Mouse (Mus musculus): ENCODE measurements around the gene Rps6ka5. TPM values are rescaled to one million over a fixed set of nuclear protein-coding genes. Genes with fewer than 3 reads are reported as not detected.

Rps6ka5 gene
- polyA plus RNA-seq, 1 experiment, result 5.6 TPM

DNA sequence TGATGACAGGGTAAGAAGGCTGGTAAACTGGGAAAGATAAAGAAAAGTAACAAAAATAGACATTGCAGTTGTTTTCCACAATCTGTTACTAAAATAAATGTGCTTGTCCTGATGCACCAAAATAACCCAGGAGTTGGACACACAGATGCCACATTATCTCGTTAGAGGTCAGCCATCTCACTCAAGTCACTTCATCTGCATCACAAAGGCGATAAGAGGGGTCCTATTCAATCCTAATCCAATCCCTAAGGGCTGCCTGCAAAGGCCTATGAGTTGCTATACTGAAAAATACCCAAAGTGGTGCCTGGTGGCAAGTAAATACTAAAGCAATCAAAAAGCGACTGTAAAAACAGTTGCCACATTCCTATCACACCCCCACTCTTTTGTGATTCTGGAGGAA, 90.0 kb downstream of the Rps6ka5 start:
- no peak for TF ChIP-seq GATA1 (IDR thresholded peaks at IDR 0.05; ENCODE audit: low read length)

DNA sequence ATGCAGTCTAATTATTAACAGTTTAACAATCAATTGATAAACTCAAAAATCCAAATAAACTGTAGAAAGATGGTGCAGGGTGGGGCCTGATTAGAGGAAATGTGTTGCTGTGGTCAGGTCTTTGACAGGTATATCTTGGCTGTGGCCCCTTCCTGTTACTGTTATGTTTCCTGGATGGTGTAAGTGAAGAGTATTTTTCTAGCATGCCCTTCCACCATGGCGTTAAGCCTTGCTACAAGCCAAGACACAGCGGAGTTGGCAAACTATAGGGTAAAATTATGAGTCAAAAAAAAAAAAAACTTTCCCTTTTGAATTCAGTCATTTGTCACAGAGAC, 90.5 kb downstream of the Rps6ka5 start:
- no peak for TF ChIP-seq GATA1 (IDR thresholded peaks at IDR 0.05; ENCODE audit: low read length)

DNA sequence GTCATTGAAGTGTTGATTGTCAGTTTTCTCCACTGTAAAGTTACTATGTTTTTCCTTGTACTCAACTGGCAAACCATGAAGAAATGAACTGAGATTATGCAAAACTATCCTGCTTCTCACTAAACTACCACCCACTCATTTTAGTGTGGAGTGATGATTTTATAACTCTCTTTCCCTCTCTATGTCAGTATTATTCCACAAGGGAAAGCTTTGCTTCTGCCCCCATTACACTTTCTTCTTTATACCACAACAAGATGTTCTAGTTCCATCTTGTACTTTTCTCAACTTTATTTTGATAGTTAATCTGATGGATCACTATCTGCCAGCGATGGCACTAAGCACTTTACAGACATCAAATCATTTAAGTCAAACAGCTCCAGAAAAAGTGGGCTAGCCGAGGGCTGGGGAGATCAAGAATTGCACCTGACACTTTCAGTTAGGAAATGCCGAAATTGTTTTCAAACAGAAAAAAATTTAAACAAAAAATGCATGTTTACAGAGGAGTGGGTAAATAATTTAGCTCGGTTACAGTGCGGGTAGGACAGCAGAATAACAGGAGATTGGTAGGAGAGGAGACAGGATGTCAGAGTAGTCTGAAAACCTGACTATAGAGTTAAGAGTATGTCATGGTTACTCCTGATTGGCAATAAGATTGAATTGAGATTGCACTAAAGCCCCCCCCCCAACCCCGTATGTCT, 91.0 kb downstream of the Rps6ka5 start:
- TF ChIP-seq GATA1 (IDR thresholded peaks at IDR 0.05; ENCODE audit: low read length), result no peak

DNA sequence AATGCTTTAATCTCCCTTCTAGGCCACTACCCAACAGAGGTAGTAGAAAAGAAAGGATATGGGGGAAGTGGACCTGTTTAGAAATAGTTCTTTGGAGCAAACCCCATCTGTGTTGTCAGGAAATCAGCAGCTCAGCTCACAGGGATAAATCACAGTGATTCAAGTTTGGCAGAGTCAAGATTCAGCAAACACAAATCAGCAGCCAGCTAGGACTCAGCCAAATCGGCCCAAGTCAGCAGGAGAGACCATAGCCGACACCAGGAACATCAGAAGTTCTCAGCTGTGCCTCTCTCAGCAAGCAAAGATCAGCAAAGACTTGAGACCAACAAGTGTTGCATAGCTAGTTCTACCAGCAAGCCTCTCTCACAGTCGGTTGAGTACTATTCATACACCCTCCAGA, 93.6 kb downstream of the Rps6ka5 start:
- TF ChIP-seq GATA1 (IDR thresholded peaks at IDR 0.05; ENCODE audit: low read length), result no peak

DNA sequence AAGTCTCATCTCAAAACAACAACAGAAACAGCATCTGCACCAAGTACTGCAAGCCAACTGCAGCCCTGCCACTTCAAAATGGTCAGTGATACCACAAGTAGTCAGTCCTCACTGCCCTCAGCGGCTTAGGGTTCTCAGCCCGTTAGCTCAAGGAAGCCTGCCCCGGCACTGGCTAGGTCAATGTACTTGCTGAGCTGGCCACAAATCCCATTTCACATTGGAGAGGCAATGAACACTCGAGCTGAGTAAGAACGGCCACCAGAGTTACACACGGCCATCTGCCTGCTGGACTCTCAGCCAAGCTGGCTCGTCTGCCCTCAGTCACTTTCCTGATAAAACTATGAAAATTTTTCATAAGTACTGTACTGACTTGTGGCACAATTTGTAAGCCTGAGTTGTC, 95.5 kb downstream of the Rps6ka5 start:
- TF ChIP-seq GATA1 (IDR thresholded peaks at IDR 0.05; ENCODE audit: low read length), result no peak

DNA sequence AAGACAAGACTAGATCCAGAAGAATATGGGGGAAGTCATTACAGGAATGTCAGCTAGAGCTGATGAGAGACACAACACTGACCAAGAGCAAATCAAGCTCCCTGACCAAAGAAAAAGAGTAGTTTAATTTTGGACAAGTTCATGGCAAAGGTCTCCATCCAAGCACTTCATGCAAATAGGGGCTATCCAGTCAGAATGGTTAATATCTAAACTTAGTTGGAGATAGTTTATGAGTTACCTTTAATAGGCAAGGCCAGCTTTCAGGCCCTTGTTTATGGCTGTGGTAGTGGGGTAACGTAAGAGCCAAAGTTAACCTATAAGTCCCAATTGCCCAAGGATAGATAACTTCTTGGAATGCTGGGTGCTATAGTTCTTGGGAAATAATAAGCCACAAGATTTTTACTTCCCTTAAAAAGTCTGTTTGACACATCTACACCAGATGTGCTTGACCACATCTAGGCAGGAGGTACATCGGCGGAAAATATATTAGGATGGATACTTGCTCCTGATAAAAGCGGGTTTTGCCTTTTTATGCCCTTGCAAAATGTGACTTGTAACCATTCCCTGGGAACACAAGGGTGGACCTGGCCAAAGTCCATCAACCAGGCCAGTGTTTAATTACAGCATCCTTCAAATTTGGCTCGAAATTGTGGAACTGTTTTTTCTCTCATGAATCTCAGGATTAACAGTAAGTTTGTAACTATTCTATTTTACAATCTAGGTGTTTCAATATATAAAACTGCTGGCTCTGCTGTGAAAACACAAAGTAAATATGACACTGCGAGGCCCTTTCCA, 97.5 kb downstream of the Rps6ka5 start:
- TF ChIP-seq GATA1 (IDR thresholded peaks at IDR 0.05; ENCODE audit: low read length), result no peak

DNA sequence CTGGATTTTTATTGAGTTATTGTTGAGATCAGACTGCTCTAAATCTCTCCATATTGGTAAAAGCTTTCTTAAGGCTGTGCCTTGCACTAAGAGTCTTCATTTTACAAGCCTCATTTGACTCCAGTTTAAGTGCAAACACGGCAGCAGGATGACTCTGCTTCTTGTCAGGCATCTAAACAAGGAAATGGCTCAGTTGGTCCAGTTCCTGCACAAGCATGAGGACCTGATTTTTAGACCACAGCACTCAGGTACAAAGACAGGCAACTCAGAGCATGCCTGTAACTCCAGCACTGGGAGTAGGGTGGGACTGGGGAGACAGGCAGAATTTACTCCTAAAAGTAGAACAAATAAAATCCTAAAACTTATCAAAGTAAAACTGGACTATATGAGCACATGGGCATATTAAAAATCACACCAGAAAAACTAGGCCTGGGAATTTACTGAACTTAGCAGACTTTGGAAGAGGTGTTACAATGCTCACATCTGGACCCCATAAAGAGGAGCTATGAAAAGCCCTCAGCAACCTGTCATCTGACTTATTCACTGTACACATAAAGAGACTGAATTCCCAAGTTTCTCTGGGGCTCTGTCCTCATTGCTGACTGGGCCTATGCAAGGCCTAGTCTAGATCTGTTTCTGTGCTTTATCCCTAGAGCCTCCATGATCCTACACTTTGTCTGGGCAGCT, 99.6 kb downstream of the Rps6ka5 start:
- no peak for TF ChIP-seq GATA1 (IDR thresholded peaks at IDR 0.05; ENCODE audit: low read length)

DNA sequence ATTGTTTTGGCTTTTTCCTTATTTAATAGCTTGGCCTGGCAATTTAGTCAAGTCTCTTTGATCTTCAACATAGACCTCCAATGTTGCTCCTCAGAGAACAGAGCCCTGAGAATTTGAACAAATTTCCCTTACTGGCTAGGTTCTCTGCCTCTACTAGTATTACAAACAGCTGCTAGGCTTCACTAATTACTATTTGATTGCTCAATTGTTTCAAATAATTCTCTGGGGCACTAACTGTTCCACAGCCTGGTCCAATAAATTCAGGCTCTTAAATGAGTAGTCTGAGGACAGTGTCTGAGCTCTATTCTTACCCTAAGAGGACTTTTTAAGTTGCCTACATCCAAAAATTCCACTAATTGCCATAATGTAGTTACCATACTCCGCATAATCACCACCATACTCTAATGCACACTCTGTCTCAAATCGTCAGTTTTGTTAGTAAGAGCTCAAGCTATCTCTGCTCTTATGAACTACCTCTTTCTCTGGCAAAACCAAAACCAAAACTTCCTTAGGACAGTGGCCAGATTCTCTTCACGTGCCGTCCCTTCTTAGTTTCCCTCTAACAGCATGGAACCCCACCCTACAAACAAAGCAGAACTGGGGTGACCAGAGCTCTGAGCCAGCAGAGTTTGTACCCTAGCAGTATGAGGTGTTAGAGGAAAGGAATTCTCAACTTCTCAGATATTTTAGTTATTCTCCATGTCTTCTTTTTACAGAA, 100.4 kb downstream of the Rps6ka5 start:
- no peak for TF ChIP-seq GATA1 (IDR thresholded peaks at IDR 0.05; ENCODE audit: low read length)

DNA sequence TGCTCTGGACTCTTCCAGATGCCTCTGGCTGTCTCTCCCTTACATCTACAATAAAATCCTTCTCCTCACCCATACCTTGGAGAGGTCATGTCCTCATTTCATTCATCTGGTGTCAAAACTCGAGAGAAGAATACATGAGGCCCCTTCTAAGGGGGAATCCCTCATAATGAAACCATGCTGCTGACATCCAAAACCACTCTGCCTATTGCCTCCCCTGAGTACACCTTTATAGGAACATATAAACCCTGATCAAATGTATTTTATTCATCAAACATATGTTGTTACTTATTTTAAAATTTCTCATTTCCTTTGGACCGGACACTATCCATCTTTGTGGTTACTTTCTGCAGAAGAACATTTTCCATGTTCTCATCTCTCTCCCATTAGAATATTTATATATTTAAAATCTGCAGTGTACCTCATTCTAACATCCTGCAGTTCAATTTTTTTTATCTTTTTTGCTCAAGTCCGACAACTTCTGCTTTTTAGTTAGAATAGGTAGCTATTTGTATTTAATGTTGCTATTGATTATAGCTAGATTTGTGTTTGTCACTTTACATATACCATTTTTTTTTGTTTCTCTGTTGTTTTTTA, 101.8 kb downstream of the Rps6ka5 start:
- TF ChIP-seq GATA1 (IDR thresholded peaks at IDR 0.05; ENCODE audit: low read length), result no peak

DNA sequence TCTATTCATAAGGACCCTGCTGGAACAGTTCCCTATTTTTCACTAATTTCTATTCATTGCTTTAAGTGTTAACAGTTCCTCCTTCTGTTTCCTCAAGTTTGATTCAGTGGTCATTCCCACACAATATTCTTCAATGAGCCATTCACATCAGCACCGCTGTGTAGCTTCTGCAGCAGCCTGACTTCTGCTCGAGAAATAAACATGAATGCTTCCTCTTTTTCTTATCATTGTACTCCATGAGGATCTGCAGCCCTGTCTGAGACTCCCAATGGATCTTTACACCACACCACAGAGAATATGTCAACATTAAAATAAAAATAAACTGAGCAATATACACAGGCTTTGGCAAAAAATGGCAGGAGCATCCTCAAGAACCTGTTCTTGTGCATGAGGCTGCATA, 111.5 kb downstream of the Rps6ka5 start:
- no peak for TF ChIP-seq GATA1 (IDR thresholded peaks at IDR 0.05; ENCODE audit: low read length)

DNA sequence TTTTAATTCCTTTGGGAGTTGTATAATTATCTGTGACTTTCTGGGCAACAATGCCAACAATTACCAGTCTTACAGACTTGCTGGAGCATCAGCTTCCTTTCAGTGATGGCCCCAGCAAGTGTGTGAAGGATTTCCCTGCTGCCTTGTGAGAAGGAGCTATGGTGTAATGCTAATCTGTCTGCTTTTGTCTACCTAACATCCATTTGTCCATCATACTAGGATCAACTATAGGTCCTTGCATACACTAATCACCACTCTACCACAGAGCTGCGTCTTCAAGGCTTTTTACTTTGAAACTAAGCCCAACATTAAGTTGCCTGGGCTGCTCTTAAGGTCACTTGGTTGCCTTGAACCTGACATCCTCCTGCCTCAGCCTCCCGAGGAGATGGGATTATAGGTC, 112.9 kb downstream of the Rps6ka5 start:
- TF ChIP-seq GATA1 (IDR thresholded peaks at IDR 0.05; ENCODE audit: low read length), result no peak

DNA sequence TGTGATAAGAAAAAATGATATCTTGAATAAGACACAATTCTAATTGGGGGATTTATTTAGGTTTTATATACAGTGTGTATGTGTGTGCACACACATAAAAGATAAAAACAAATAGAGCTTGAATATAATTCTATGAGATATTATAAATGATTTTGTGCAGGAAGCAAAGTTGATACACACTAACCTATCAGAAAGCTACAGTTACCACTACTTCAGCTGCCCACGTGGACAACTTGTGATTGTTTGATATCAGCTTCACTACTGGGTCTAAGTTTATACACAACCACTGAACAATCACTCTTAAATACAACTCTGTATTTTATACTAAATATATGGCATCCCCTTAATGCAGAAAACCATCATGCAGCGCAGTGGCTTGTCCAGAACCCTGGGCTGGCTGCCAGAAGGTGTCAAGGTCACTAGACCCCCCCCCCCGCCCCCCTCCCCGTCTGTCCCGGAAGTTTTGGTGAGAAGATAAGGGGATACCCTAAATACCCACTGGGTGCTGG, 113.5 kb downstream of the Rps6ka5 start:
- no peak for TF ChIP-seq GATA1 (IDR thresholded peaks at IDR 0.05; ENCODE audit: low read length)

DNA sequence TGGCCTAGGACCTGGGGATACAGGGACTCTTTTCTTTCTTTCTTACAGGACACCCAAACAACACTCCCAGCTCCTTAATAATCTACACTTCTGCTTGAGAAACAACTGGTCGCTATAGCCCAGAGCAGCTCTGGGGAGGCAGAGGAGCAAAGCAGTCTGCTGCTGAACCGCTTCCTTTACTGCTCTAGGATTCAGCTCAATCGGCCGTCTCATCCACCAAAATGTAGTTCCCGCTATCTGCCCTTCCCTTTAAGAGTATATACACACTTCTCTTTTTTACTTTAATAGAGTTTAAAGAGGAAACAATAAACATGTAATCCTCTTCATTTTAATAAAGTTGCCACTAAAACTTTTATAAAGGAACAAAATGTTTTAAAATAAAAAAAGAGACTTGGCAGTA, 117.0 kb downstream of the Rps6ka5 start:
- TF ChIP-seq GATA1 (IDR thresholded peaks at IDR 0.05; ENCODE audit: low read length), result no peak

DNA sequence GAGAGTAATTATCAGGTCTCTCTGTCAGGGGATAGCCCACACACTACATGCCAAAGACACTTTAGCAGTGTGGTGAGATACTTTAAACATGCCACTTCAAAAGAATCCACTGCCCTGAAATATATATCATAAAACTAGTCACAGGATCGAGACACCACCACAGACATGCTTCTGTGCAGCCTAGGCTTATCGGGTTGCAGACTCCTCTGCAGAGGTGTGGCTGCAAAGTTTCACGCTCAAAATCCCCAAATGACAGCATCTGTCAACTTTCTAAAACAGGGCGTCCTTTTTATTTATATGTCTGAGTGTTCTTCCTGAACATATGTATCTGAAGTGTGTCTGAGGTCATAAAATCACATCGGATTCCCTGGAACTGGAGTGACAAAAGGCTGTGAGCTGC, 117.7 kb downstream of the Rps6ka5 start:
- TF ChIP-seq GATA1 (IDR thresholded peaks at IDR 0.05; ENCODE audit: low read length), result no peak

DNA sequence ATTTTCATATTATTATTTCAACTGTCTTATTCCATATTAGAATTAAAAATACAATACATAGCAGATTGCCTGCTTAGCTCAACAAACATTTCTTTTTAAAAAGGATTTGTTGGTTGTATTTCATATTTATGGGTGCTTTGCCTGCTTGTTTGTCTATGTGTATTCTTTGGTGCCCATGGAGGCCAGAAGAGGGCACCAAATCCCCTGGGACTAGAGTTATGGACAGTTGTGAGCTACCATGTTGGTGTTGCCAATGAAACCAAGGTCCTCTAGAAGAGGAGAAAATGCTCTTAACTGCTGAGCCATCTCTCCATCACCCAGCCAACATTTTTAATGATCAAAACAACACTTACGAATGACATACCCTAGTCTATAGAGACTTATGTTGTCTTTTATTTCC, 120.0 kb downstream of the Rps6ka5 start:
- TF ChIP-seq GATA1 (IDR thresholded peaks at IDR 0.05; ENCODE audit: low read length), result no peak

Measured in G1E-ER4 (cell line).